Mouse (Mus musculus) right cerebral cortex, postnatal 10 days (tissue): ENCODE measurements around the gene Clec4b2.
"Not testable (repeated sequence)": the region's sequence is repeated elsewhere in the genome, so short reads cannot be mapped to it uniquely, and the experiment has no call there.

Source experiments
- DNase-seq, 2 experiments: peaks; one replicate each; pipeline ENCODE4 v3.0.0; 2021; ENCODE audit warnings: low spot score in 2 of 2

The Clec4b2 gene

DNA sequence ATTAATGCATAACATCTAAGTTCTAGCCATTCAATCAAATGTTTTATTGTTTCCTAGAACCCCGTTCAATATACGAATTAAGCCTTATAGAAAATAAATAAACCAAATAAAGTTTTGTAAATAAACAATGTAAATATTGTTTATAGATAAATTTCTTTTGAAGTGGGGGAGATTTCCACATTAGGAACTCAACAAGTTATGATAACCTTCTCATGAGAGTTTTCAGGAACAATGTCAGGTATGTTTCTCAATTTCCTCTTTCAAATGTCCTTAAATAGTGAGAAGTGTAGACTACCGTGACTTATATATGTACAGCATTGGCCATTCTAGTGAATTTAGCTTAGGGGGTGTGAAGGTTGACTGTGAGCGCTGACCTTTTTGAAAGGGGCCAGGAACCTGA lies at the start of gene Clec4b2:
TSS of gene Clec4b2 (plus strand) at position 301 of the 400 bp plus-strand sequence.
- DNase-seq, result no peak

DNA sequence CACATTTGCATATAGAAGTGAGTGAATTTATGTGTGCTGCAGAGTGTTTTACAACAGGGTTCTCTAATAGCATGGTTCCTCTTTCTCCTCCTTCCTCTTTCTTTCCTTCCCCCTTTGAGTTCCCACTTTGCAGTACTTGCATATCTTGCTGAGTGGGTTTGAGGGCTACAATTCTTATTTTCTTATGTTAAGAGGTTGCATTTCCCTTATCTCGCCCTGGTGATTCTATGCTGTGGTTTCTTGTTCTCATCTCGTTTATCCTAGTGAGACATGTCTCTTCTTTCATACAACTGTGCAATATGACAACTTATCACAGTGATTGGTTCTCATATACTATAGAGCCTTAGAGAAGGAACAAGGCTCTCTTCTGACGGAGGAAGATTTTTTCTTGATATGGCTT lies 49.5 kb upstream of the Clec4b2 start:
- no peak for DNase-seq

- DNase-seq, result no peak
These were observed 45.5 kb upstream of the Clec4b2 start for GRCm38 (mm10) chr6:123127173-123127572.

GRCm38 (mm10) chr6:123137766-123138526 lies 34.7 kb upstream of the Clec4b2 start:
- not testable (repeated sequence) for DNase-seq

- no peak for DNase-seq
These were observed 2.6 kb upstream of the Clec4b2 start for GRCm38 (mm10) chr6:123170106-123170505.

DNA sequence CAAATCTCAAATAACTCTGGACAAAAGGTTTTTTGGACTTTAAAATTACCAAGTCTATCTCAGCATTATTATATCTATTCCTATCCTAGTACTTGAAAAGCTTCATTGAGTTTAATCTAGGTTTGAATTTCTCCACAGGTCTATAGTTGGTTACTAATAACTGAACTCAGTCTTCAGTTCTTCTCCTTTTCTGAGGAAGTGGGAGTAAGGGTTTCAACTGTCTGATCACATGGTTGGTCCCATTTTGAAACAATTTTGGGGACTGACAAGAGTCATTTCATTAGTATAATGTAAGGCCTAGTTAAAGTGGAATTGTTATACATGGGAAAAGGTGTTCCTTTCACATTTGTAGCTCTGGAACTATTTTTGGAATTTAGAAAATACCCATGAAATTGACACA lies 1.7 kb upstream of the Clec4b2 start:
- DNase-seq, result no peak

DNA sequence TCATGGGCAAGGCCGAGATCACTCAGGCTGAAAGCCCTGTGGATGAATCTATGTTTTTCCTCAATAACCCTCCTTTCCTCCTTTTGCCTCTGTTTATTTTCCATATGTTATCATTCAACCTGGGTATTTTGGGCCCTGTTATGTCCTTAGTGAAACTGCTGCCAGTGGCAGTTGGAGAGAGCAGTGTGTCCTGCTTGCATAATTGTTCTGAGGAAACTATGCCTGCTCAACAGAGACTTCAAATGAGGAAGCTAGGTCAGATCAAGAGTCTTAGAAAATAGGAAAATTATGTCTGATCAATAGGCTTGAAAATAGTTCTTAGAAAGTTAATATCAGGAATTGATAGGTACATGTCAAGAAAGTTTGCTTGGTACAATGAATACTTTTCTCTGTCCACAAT lies 2.9 kb downstream of the Clec4b2 start:
- no peak for DNase-seq

DNA sequence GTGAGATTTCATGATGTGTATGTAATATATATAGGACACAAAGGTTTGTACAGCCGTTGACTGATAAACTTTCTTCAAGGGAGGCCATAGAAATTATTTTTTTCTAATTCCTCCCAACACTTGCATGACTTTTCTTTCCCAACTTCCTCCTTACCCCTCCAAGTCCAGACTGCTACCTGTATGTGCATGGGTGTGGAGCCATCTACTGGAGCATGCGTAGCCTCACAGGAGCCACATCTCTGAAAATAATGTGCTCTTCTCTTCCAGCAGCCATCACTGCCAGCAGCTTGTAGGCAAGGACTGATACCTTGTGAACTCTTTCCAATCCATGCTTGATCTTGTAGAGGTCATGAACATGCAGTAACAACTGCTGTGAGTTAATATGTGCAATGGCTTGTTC lies 12.2 kb downstream of the Clec4b2 start:
- DNase-seq, result not testable (repeated sequence)

- no peak for DNase-seq
These were observed 34.7 kb downstream of the Clec4b2 start for GRCm38 (mm10) chr6:123207187-123208076.

DNA sequence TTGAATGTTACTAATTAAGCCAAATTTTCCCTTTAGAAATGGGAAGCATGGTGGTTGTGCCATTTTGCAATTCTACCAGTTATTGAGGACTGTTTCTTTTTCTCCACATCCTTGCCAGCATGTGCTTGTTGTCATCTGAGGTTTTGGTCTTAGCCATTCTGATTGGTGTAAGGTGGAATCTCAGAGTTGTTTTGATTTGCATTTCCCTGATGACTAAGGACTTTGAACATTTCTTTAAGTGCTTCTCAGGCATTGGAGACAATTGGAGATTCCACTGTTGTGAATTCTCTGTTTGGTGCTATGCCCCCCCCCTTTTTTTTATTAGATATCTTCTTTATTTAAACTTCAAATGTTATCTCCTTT lies 35.4 kb downstream of the Clec4b2 start:
- not testable (repeated sequence) for DNase-seq

DNA sequence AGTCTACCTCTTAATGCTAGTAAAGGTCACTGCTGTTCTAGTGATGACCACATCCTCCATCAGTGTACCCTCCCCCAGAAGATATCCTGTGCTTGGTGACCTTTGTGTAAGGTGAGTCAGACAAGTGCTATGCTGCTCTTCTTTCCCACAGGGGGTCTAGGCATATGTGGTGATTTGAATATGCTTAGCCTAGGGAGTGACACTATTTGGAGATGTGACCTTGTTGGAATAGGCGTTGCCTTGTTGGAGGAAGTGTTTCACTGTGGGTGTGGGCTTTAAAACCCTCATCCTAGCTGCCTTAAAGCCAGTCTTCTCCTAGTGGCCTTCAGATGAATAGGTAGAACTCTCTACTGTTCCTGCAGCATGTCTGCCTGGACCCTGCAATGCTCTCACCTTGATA lies 39.0 kb downstream of the Clec4b2 start:
- no peak for DNase-seq

DNA sequence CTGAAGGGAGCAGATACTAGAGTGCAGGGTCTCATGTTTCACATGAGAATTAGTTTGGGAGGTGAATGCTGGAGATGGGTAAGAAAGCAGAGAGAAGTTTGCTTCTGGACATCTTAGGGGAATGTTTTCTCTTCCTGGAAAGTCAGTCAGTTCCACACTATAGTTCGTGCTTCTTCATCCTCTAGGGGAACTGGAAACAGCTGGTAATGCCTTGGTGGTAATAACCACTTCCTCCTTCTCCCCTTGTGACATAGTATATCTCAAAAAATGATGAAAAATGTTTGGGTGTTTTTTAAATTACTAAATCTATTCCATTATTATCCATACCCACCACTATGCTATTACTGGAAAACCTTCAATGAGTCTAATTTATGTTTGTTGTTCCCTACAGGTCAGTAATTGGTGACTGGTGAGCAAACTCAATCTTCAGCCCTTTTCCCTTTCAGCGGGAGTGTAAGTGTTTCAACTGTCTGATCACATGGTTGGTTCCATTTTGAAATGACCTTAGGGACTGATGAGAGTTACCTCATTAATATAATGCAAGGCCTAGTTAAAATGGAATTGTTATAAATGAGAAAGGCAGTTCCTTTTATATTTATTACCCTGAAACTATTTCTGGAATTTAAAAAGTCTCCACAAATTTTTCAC lies 55.0 kb downstream of the Clec4b2 start:
- no peak for DNase-seq

DNA sequence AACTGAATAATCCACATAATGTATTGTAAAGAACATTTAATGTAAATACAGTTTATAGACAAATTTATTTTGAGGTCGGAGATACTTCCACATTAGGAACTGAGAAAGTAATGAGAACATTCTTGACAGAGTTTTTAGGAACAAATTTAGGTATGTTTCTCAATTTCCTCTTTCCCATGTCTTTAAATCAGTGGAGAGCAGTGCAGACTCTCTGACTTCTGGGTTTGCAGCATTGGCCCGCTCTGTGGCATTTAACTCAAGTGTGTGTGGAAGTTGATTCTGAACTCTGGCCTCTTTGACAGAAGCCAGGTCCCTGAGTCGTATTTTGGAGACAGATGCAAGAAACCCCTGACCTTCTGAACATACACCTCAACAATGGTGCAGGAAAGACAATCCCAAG lies 57.0 kb downstream of the Clec4b2 start, which contains the start of gene Clec4n:
TSS of gene Clec4n (plus strand) at position 200 of the 400 bp plus-strand sequence.
- no peak for DNase-seq

DNA sequence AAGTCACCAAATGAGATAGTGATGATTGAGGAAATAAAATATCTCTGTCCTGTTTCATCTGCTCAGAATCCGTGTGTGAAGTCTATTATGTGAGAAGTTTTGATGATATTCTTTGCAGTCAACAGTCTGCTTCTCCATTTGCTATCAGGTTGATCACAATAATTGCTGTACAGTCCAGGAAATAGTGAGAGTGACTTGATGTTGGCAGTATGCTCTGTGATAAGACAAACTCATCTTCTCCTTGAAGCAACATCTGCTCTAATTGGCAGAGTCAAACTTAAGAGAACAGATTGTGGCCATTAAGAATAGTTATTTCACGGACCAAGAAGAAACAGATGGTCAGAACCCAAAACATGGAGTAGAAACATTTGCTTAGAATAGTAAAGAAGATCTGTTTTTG lies 58.5 kb downstream of the Clec4b2 start:
- no peak for DNase-seq

DNA sequence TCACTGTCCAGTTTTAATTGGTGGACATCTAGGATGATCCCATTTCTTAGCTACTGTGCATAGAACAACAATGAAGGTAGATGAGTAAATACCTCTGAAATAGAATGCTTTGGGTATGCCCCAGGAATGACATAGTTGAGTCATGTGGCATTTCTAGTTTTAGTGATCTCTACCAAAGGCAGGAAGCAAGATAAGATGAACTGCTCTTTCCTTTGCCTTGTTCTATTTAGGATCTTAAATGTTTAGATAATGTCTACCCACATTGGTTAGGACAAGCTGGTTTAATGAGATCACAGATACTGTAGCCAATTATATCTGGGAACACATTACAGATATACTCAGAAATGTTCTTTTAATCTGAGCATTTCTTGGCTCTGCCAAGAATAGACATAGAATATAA lies 64.9 kb downstream of the Clec4b2 start:
- no peak for DNase-seq

DNA sequence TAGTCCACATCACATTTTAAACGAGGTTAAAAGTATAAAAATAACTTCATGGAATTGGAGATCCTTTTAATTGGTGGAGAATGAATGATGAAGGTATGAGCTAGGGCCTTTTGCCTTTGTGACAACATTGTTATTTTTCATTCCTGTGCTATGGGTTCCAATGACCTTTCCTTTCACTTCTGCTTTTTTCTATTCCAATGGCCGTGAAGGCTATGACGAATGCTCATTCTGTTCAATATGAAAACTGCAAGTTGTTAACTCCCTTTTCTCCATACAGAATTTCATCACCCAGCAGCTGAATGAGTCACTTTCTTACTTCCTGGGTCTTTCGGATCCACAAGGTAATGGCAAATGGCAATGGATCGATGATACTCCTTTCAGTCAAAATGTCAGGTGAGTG lies 71.5 kb downstream of the Clec4b2 start:
- DNase-seq, result no peak

GRCm38 (mm10) chr6:123248862-123249261 lies 76.2 kb downstream of the Clec4b2 start:
- DNase-seq, result not testable (repeated sequence)

- DNase-seq, result no peak
These were observed 80.0 kb downstream of the Clec4b2 start for GRCm38 (mm10) chr6:123252735-123253134.
